Mouse (Mus musculus): ENCODE measurements around the gene Helz. TPM values are rescaled to one million over a fixed set of nuclear protein-coding genes. Genes with fewer than 3 reads are reported as not detected.

Helz gene
- 7.3 and 9.0 TPM in 2 replicates for polyA plus RNA-seq (2015; fragmentation: Nextera tagmentation; extraction: Ambion mirVana)

GRCm38 (mm10) chr11:107547351-107548203, at the start of gene Helz:
Gene Helz, plus strand, starts transcription at chr11:107547930.

GRCm38 (mm10) chr11:107716332-107716938, 168.7 kb downstream of the Helz start, which contains the start of gene Cacng1:
Gene Cacng1, minus strand, starts transcription at chr11:107716522.

Small RNA genes lying within 50 kb of the gene (microRNA-seq; reads per million reads assigned to microRNA genes)
- not detected for gene Mir6932 (ENCODE audit: borderline replicate concordance, insufficient number of aligned reads)

Other genes starting within 250 kb of the Helz start
- 8.3 and 10.5 TPM in 2 replicates for gene Pitpnc1, start 77.2 kb upstream of the Helz start, polyA plus RNA-seq (2015; fragmentation: Nextera tagmentation; extraction: Ambion mirVana)
- 105 and 148 TPM in 2 replicates for gene Psmd12, start 68.4 kb upstream of the Helz start, polyA plus RNA-seq (2015; fragmentation: Nextera tagmentation; extraction: Ambion mirVana)
- gene Cacng1, start 168.6 kb downstream of the Helz start, polyA plus RNA-seq (2015; fragmentation: Nextera tagmentation; extraction: Ambion mirVana) = 1.1 and 3.3 TPM in 2 replicates
- gene Cacng4, start 246.6 kb downstream of the Helz start, polyA plus RNA-seq (2015; fragmentation: Nextera tagmentation; extraction: Ambion mirVana) = 4.3 and 13.0 TPM in 2 replicates

All from adrenal gland, postnatal 0 days (tissue).